In the genomic region with DNA sequence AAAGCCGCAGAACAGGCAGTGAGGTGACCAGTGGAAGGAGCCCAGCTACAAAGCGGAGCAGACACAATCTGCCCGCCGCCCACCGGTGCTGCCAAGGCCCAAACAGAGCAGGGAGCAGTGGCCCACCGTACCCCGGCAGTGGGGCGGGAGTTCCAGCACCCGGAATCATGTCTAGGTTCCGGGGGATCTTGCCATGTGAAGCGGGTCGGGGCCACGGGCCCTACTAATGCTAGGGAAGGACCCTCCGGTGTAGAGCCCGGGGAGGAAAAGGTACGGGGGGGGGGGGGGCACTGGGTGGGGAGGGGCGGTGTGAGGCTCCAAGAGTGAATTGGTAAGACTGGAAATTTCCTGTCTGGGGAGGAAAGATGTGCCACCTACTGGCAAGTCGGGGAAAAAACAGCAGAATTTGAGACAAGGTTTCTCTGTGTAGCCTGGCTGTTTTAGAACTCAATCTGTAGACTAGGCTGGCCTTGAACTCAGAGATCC, we compare ENCODE assay signal across 8 mouse cellular contexts. TPM values are rescaled to one million over a fixed set of nuclear protein-coding genes. Genes with fewer than 3 reads are reported as not detected.
DNase-seq lines count a peak whose midpoint lies in the region; ATAC-seq and TF ChIP-seq lines count a peak whose summit lies in the region.
"Had no signal": no experiment of that assay in that cellular context is flagged by ENCODE, and none has a peak within 500 bp of the region (broad histone marks: within the 10 kb centered on the region; RNA-seq: fewer than 3 reads in every experiment).

No protein-coding gene starts in this region.

- no peaks in the 10 kb centered on the region for H3K79me2 ChIP-seq in MEL (ENCODE audit: control insufficient read depth, insufficient read depth, low read length, poor library complexity)

- 0 out of 2 replicates have a peak, but pooled peaks have one; percentile 19 for ATAC-seq in midbrain, embryonic 11.5 days (ENCODE audit: low FRiP score)

- intact Hi-C loops in left cerebral cortex, postnatal 14 days (cut with DNase I), result loop anchor here (10.0 kb wide), 1 partner anchor 229 kb away; no protein-coding TSS in a partner anchor

- TF ChIP-seq EP300 in MEL (IDR thresholded peaks at IDR 0.05; ENCODE audit: low read depth in 1 of 2, low read length in 2 of 2), result no peak

- H3K36me3 ChIP-seq in MEL (ENCODE audit: control insufficient read depth in 1 of 2, insufficient read depth in 2 of 2, low read length in 2 of 2), result no peaks in the 10 kb centered on the region
- H3K36me3 ChIP-seq in midbrain, embryonic 11.5 days (ENCODE audit: control insufficient read depth, insufficient read depth, low read length), result peaks cover 5% of the 10 kb centered on the region; the same call in 1 of the 2 replicates

- DNase-seq in CD4-positive helper T cell, adult 2 months (ENCODE audit: low read depth, low spot score), result peak; percentile 22
- peak; percentile 35 for DNase-seq in MEL (ENCODE audit: low read depth, low spot score)
- DNase-seq in embryo, embryonic 11.5 days (ENCODE audit: low read depth, low spot score), result peak; percentile 16
- DNase-seq in heart, postnatal 4 days, result peak; percentile 56
- DNase-seq in left cerebral cortex, postnatal 14 days (ENCODE audit: low spot score in 2 of 2), result peak; percentile 49 to 64
- DNase-seq in midbrain, embryonic 11.5 days (ENCODE audit: low spot score, missing footprints), result peak; percentile 88
- peak; percentile 37 for DNase-seq in thymus, postnatal 14 days

- TF ChIP-seq POLR2A in MEL (IDR thresholded peaks at IDR 0.05; ENCODE audit: control insufficient read depth in 1 of 2, insufficient read depth in 1 of 2, low read depth in 1 of 2, low read length in 2 of 2, poor library complexity in 1 of 2), result no peak

- H3K4me2 ChIP-seq in midbrain, embryonic 11.5 days, result peak overlapping the region; percentile 44

- no peak overlapping the region for H3K4me3 ChIP-seq in MEL (ENCODE audit: control insufficient read depth in 1 of 2, insufficient read depth in 1 of 2, low read depth in 2 of 2, low read length in 2 of 2)
- peak overlapping the region; percentile 25 for H3K4me3 ChIP-seq in midbrain, embryonic 11.5 days (ENCODE audit: low read depth, low read length)

- no peak overlapping the region for H3K9ac ChIP-seq in MEL (ENCODE audit: control insufficient read depth, low read depth, low read length, poor library complexity, severe bottlenecking)
- H3K9ac ChIP-seq in midbrain, embryonic 11.5 days (ENCODE audit: low read length), result peak overlapping the region; percentile 56

- peak; percentile 27 to 61 (median 31); a peak in 3 of 6 replicates for TF ChIP-seq CTCF in MEL (IDR thresholded peaks at IDR 0.05 in 2 of 3, conservative IDR thresholded peaks at IDR 0.05 in 1 of 3; ENCODE audit: control insufficient read depth in 1 of 3, insufficient read depth in 1 of 3, low read depth in 2 of 3, low read length in 3 of 3, poor library complexity in 1 of 3, severe bottlenecking in 1 of 3)

- WGBS in midbrain, embryonic 11.5 days, result 20% methylated on average over 18 of the region's 18 CpGs

- TF ChIP-seq RAD21 in MEL (IDR thresholded peaks at IDR 0.05; ENCODE audit: low read depth, low read length), result peak; percentile 34

- no peaks in the 10 kb centered on the region for H3K9me3 ChIP-seq in MEL (replicated peaks; ENCODE audit: insufficient read depth, low read length)
- no peaks in the 10 kb centered on the region for H3K9me3 ChIP-seq in midbrain, embryonic 11.5 days (ENCODE audit: control insufficient read depth, low read length)

- H3K27me3 ChIP-seq in MEL (ENCODE audit: control insufficient read depth in 1 of 2, insufficient read depth in 2 of 2, low read length in 2 of 2), result peaks cover 0 to 2% of the 10 kb centered on the region in 2 experiments; a peak in 1 of 4 replicates
- H3K27me3 ChIP-seq in midbrain, embryonic 11.5 days (ENCODE audit: control insufficient read depth, insufficient read depth, low read length), result no peaks in the 10 kb centered on the region

- H3K27ac ChIP-seq in MEL (ENCODE audit: control insufficient read depth, low read depth, low read length), result no peak overlapping the region
- no peak overlapping the region for H3K27ac ChIP-seq in midbrain, embryonic 11.5 days (ENCODE audit: low read depth, low read length)

- H3K4me1 ChIP-seq in MEL (ENCODE audit: control insufficient read depth in 1 of 2, insufficient read depth in 2 of 2, low read length in 2 of 2), result no peaks in the 10 kb centered on the region
- H3K4me1 ChIP-seq in midbrain, embryonic 11.5 days (ENCODE audit: control insufficient read depth, insufficient read depth, low read length), result no peaks in the 10 kb centered on the region

TF ChIP-seq in MEL, 35 proteins besides CTCF, POLR2A, EP300 and RAD21:
- TF ChIP-seq MAZ (IDR thresholded peaks at IDR 0.05; ENCODE audit: low read depth, low read length), result no peak
- TF ChIP-seq GABPA (IDR thresholded peaks at IDR 0.05; ENCODE audit: low read depth, low read length), result no peak
- TF ChIP-seq CHD2 (IDR thresholded peaks at IDR 0.05; ENCODE audit: low read length), result no peak
- peak; percentile 40 for TF ChIP-seq SMC3 (IDR thresholded peaks at IDR 0.05; ENCODE audit: low read depth, low read length)
- TF ChIP-seq ELF1 (IDR thresholded peaks at IDR 0.05; ENCODE audit: low read depth, low read length), result no peak
- TF ChIP-seq CHD1 (IDR thresholded peaks at IDR 0.05; ENCODE audit: low read depth, low read length), result no peak
- no peak for TF ChIP-seq JUND (IDR thresholded peaks at IDR 0.05; ENCODE audit: low read depth, low read length)
- TF ChIP-seq MAX (IDR thresholded peaks at IDR 0.05; ENCODE audit: low read length), result no peak
TF ChIP-seq in MEL: peak in this region for 1.

RNA-seq across cellular contexts. Expression of a gene that starts 33.8 kb away (rescaled TPM):
- total RNA-seq in MEL (2012; rRNA removed), result 6.7 and 6.8 TPM in 2 replicates
- polyA plus RNA-seq in MEL (2012; ENCODE audit: insufficient read depth in 1 of 2, insufficient read length in 2 of 2, low read depth in 1 of 2, low replicate concordance in 2 of 2, missing spikeins in 1 of 2), result 10 to 100 TPM in 1 of 2 experiments, not detected in 1; 12.6 TPM
- total RNA-seq in heart, postnatal 4 days (2021), result 10 to 100 TPM; 23.8 to 26.5 TPM
- total RNA-seq in left cerebral cortex, postnatal 14 days (2021), result 10 to 100 TPM; 56.6 to 60.6 TPM
- polyA plus RNA-seq in midbrain, embryonic 11.5 days (2014; fragmentation: Nextera tagmentation; extraction: Ambion mirVana), result 106 and 115 TPM in 2 replicates

RNA-seq across cellular contexts. Expression of a gene that starts 49.8 kb away (rescaled TPM):
- total RNA-seq in MEL (2012; rRNA removed), result not detected in 2 replicates
- not detected for polyA plus RNA-seq in MEL (2012; ENCODE audit: insufficient read depth in 1 of 2, insufficient read length in 2 of 2, low read depth in 1 of 2, low replicate concordance in 2 of 2, missing spikeins in 1 of 2)
- total RNA-seq in heart, postnatal 4 days (2021), result 1 to 10 TPM; 1.2 to 1.9 TPM
- 10 to 100 TPM; 86.5 to 89.4 TPM for total RNA-seq in left cerebral cortex, postnatal 14 days (2021)
- 0.20 and 0.21 TPM in 2 replicates for polyA plus RNA-seq in midbrain, embryonic 11.5 days (2014; fragmentation: Nextera tagmentation; extraction: Ambion mirVana)

RNA-seq across cellular contexts. Expression of a gene that starts 56.6 kb away (rescaled TPM):
- not detected in 2 replicates for total RNA-seq in MEL (2012; rRNA removed)
- polyA plus RNA-seq in MEL (2012; ENCODE audit: insufficient read depth in 1 of 2, insufficient read length in 2 of 2, low read depth in 1 of 2, low replicate concordance in 2 of 2, missing spikeins in 1 of 2), result not detected
- total RNA-seq in heart, postnatal 4 days (2021), result not detected
- not detected for total RNA-seq in left cerebral cortex, postnatal 14 days (2021)
- polyA plus RNA-seq in midbrain, embryonic 11.5 days (2014; fragmentation: Nextera tagmentation; extraction: Ambion mirVana), result not detected in 2 replicates
- total RNA-seq: heart, postnatal 36 days had no signal

Comparison
In these comparisons a context has a peak if more than half of its experiments do, and no peak if none do; other contexts are left out.
1. DNase-seq: peak in every context shown above with its lines; median percentile 88 in midbrain, embryonic 11.5 days; 56 in left cerebral cortex, postnatal 14 days; 56 in heart, postnatal 4 days; 37 in thymus, postnatal 14 days; 35 in MEL; 22 in CD4-positive helper T cell, adult 2 months; 16 in embryo, embryonic 11.5 days.
2. RNA of a gene that starts 49.8 kb away (total RNA-seq): 86.5 to 89.4 TPM in left cerebral cortex, postnatal 14 days; 1.2 to 1.9 TPM in heart, postnatal 4 days and not detected in MEL; every median in the first group is over 10 times any median in the second.